Comparison of ENCODE assay signal across 17 mouse cellular contexts in genomic region chr11:35526219-35526762, GRCm38 (mm10).
A peak's percentile ranks its signal among the peaks of the same experiment; 100 is the strongest.
DNase-seq lines count a peak whose midpoint lies in the region; ATAC-seq and TF ChIP-seq lines count a peak whose summit lies in the region.
"Had no signal": no experiment of that assay in that cellular context is flagged by ENCODE, and none has a peak within 500 bp of the region (broad histone marks: within the 10 kb centered on the region; RNA-seq: fewer than 3 reads in every experiment).

No protein-coding gene starts in this region.

- H3K4me1 ChIP-seq in liver, embryonic 16.5 days (ENCODE audit: control insufficient read depth, low read depth, low read length) = no peaks in the 10 kb centered on the region
- no peaks in the 10 kb centered on the region for H3K4me1 ChIP-seq in liver, embryonic 11.5 days (replicated peaks; ENCODE audit: control insufficient read depth, insufficient read depth, low read length)
- H3K4me1 ChIP-seq in lung, postnatal 0 days (ENCODE audit: insufficient read depth, low read depth, low read length) = no peaks in the 10 kb centered on the region

- H3K27ac ChIP-seq in liver, embryonic 16.5 days (ENCODE audit: low read length) = no peak overlapping the region
- no peak overlapping the region for H3K27ac ChIP-seq in liver, embryonic 11.5 days (ENCODE audit: low read depth, low read length)
- no peak overlapping the region for H3K27ac ChIP-seq in lung, postnatal 0 days (ENCODE audit: low read length)
- H3K27ac ChIP-seq: macrophage had no signal

- peak; percentile 30; the same call in 1 of the 2 replicates for ATAC-seq in liver, embryonic 16.5 days (ENCODE audit: low read depth)
- ATAC-seq in liver, embryonic 11.5 days (replicated peaks; ENCODE audit: low FRiP score) = no peak
- peak; percentile 52 for ATAC-seq in lung, postnatal 0 days
- ATAC-seq: forebrain, embryonic 13.5 days; midbrain, embryonic 13.5 days had no signal

- no peak for TF ChIP-seq CTCF in lung, postnatal 0 days (IDR thresholded peaks at IDR 0.05)

- H3K27me3 ChIP-seq in liver, embryonic 16.5 days (ENCODE audit: control insufficient read depth, insufficient read depth, low read depth, low read length) = no peaks in the 10 kb centered on the region
- H3K27me3 ChIP-seq in liver, embryonic 11.5 days (replicated peaks; ENCODE audit: control insufficient read depth, insufficient read depth, low read length) = no peaks in the 10 kb centered on the region
- H3K27me3 ChIP-seq in lung, postnatal 0 days (replicated peaks; ENCODE audit: insufficient read depth, low read length) = no peaks in the 10 kb centered on the region
- H3K27me3 ChIP-seq: limb, embryonic 15.5 days had no signal

- no peak overlapping the region for H3K4me2 ChIP-seq in liver, embryonic 16.5 days (ENCODE audit: low read depth, low read length)
- no peak overlapping the region for H3K4me2 ChIP-seq in liver, embryonic 11.5 days
- no peak overlapping the region for H3K4me2 ChIP-seq in lung, postnatal 0 days (replicated peaks; ENCODE audit: low read depth, low read length)
- H3K4me2 ChIP-seq: forebrain, embryonic 13.5 days; limb, embryonic 15.5 days; midbrain, embryonic 13.5 days had no signal

- no peak overlapping the region for H3K9ac ChIP-seq in liver, embryonic 16.5 days (ENCODE audit: low read depth, low read length)
- H3K9ac ChIP-seq in liver, embryonic 11.5 days (ENCODE audit: low read depth, low read length) = no peak overlapping the region
- no peak overlapping the region for H3K9ac ChIP-seq in lung, postnatal 0 days (replicated peaks; ENCODE audit: low read depth)
- H3K9ac ChIP-seq: forebrain, embryonic 13.5 days; limb, embryonic 15.5 days; midbrain, embryonic 13.5 days had no signal

- 65% methylated on average over 9 of the region's 9 CpGs for WGBS in liver, embryonic 16.5 days (ENCODE audit: insufficient replicate concordance)
- 68% methylated on average over 9 of the region's 9 CpGs for WGBS in liver, embryonic 11.5 days
- 67% methylated on average over 9 of the region's 9 CpGs for WGBS in lung, postnatal 0 days

- peak; percentile 37 for DNase-seq in embryo, embryonic 10 days (ENCODE audit: low spot score)
- DNase-seq in embryo, embryonic 9.5 days (ENCODE audit: extremely low spot score) = no peak
- no peak for DNase-seq in liver, embryonic 11.5 days (ENCODE audit: low spot score)
- peak; percentile 75 for DNase-seq in adrenal gland, postnatal 14 days
- DNase-seq in lung, postnatal 0 days (ENCODE audit: low spot score) = peak; percentile 49
- no peak for DNase-seq in kidney, adult 9 months
- DNase-seq in spleen, adult 18-20 months = no peak
- DNase-seq: cerebellum, postnatal 10 days; embryo, embryonic 11 days; heart, adult 11 months; kidney, adult 2 months; kidney, postnatal 25 days had no signal

- no peaks in the 10 kb centered on the region for H3K36me3 ChIP-seq in liver, embryonic 16.5 days (ENCODE audit: control insufficient read depth, insufficient read depth)
- no peaks in the 10 kb centered on the region for H3K36me3 ChIP-seq in liver, embryonic 11.5 days (ENCODE audit: control insufficient read depth, insufficient read depth, low read length)
- H3K36me3 ChIP-seq in lung, postnatal 0 days (ENCODE audit: insufficient read depth, low read length) = no peaks in the 10 kb centered on the region
- H3K36me3 ChIP-seq: limb, embryonic 15.5 days; midbrain, embryonic 13.5 days had no signal

- no peaks in the 10 kb centered on the region for H3K9me3 ChIP-seq in liver, embryonic 16.5 days (replicated peaks; ENCODE audit: control insufficient read depth, low read length)
- H3K9me3 ChIP-seq in liver, embryonic 11.5 days (ENCODE audit: control insufficient read depth, low read length) = no peaks in the 10 kb centered on the region
- H3K9me3 ChIP-seq in lung, postnatal 0 days (ENCODE audit: low read length) = no peaks in the 10 kb centered on the region
- H3K9me3 ChIP-seq: forebrain, embryonic 13.5 days; limb, embryonic 15.5 days; midbrain, embryonic 13.5 days had no signal

- H3K4me3 ChIP-seq in liver, embryonic 16.5 days (ENCODE audit: low read depth, low read length) = no peak overlapping the region
- H3K4me3 ChIP-seq in liver, embryonic 11.5 days (ENCODE audit: low read depth, low read length) = no peak overlapping the region
- H3K4me3 ChIP-seq in lung, postnatal 0 days (ENCODE audit: low read depth, low read length) = no peak overlapping the region
- H3K4me3 ChIP-seq: forebrain, embryonic 13.5 days; limb, embryonic 15.5 days; midbrain, embryonic 13.5 days had no signal

- TF ChIP-seq EP300 in lung, postnatal 0 days (IDR thresholded peaks at IDR 0.05) = no peak

Comparison
In these comparisons a context has a peak if more than half of its experiments do, and no peak if none do; other contexts are left out.
1. DNase-seq: peak in embryo, embryonic 10 days (single experiment), adrenal gland, postnatal 14 days (single experiment) and lung, postnatal 0 days (single experiment); none in embryo, embryonic 9.5 days (single experiment), liver, embryonic 11.5 days (single experiment), kidney, adult 9 months (single experiment) and spleen, adult 18-20 months (0 of 2).